Mouse (Mus musculus) midbrain, postnatal 0 days (tissue): ENCODE measurements at regions not wholly inside any gene's neighbourhood (a gene's known extent, or its start where the extent isn't known, plus 50 kb on each side); places are given as distances from the start of the nearest gene placed in this dataset.

Experiments used
- ATAC-seq: fragments of 200-750 bp; cut with Nextera tagmentation; 2 replicates; pipeline ENCODE4 v1.8.0; 2017; ENCODE audit warnings: moderate number of reproducible peaks, mild to moderate bottlenecking, moderate TSS enrichment, moderate library complexity; ENCODE audit not compliant: low FRiP score
- DNase-seq: peaks from one replicate; pipeline ENCODE4 v3.0.0-alpha.2; 2015; ENCODE audit warnings: low spot score
- H3K27ac ChIP-seq: fragments of 300-500 bp; sonication (generic); 2 replicates; pipeline ENCODE4 v1.5.1; 2014; ENCODE audit warnings: low read depth, mild to moderate bottlenecking, low read length, mixed read lengths
- H3K27me3 ChIP-seq: fragments of 300-500 bp; sonication (generic); 2 replicates; pipeline ENCODE4 v1.6.1; 2014; ENCODE audit warnings: low read length, control low read depth, mixed read lengths; ENCODE audit not compliant: insufficient read depth
- H3K36me3 ChIP-seq: fragments of 300-500 bp; sonication (generic); 2 replicates; pipeline ENCODE4 v1.6.1; 2014; ENCODE audit warnings: low read length, control low read depth, mixed read lengths; ENCODE audit not compliant: insufficient read depth
- H3K4me1 ChIP-seq: fragments of 300-500 bp; sonication (generic); 2 replicates; pipeline ENCODE4 v1.6.1; 2014; ENCODE audit warnings: mild to moderate bottlenecking, control low read depth, antibody characterized with exemption, low read length, mixed read lengths; ENCODE audit not compliant: insufficient read depth
- H3K4me2 ChIP-seq: fragments of 300-500 bp; sonication (generic); 2 replicates; pipeline ENCODE4 v1.6.1; 2014; ENCODE audit warnings: low read depth, mild to moderate bottlenecking, low read length, mixed read lengths; ENCODE audit not compliant: poor library complexity, severe bottlenecking
- H3K4me3 ChIP-seq: fragments of 300-500 bp; sonication (generic); 2 replicates; pipeline ENCODE4 v1.5.1; 2014; ENCODE audit warnings: low read depth, mild to moderate bottlenecking, low read length, moderate library complexity
- H3K9ac ChIP-seq: fragments of 300-500 bp; sonication (generic); replicated peaks from 2 replicates; pipeline ENCODE4 v1.6.1; 2014; ENCODE audit warnings: mild to moderate bottlenecking, low read length, moderate library complexity, mixed read lengths; ENCODE audit not compliant: poor library complexity, severe bottlenecking
- H3K9me3 ChIP-seq: fragments of 300-500 bp; sonication (generic); 2 replicates; pipeline ENCODE4 v1.6.1; 2016; ENCODE audit warnings: low read length, control low read depth
- CTCF ChIP-seq: IDR thresholded peaks from 2 replicates; pipeline ENCODE4 v1.5.1; 2016; ENCODE audit warnings: antibody characterized with exemption, mild to moderate bottlenecking
- WGBS: fragments of 180-500 bp; shearing (Covaris S2); extraction: QIAGEN DNeasy Blood & Tissue Kit; methylation state at CpG from one replicate; pipeline ENCODE4 v1.1.7; 2014; 5-methylcytosine and 5-hydroxymethylcytosine counted together

DNA sequence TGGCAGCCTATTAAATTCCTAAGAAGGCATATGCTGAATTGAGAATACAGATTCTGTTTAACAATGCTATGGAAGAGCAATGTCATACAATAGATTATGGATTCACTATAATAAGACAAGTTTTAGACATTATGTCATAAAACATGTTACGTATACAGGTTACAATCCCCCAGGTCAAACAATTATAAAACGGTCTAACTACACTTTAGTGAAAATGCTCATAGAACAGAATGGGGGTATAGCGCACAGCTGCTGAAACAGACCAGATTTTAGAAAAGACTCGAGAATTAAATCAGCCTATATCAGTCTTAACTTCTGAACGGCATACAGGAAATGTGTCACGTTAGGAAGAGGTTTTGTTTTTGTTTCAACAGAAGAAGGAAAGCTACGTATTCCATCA is 660.5 kb upstream of the Sel1l start:
- no peak overlapping the region for H3K4me2 ChIP-seq
- H3K4me1 ChIP-seq = no peaks in the 10 kb centered on the region
- H3K27me3 ChIP-seq = no peaks in the 10 kb centered on the region
- no peaks in the 10 kb centered on the region for H3K9me3 ChIP-seq
- 76% methylated on average over 7 of the region's 7 CpGs for WGBS
- no peak overlapping the region for H3K9ac ChIP-seq
- no peak overlapping the region for H3K27ac ChIP-seq
- no peak for TF ChIP-seq CTCF
- no peak overlapping the region for H3K4me3 ChIP-seq
- H3K36me3 ChIP-seq = no peaks in the 10 kb centered on the region
- DNase-seq = no peak
- ATAC-seq = no peak

DNA sequence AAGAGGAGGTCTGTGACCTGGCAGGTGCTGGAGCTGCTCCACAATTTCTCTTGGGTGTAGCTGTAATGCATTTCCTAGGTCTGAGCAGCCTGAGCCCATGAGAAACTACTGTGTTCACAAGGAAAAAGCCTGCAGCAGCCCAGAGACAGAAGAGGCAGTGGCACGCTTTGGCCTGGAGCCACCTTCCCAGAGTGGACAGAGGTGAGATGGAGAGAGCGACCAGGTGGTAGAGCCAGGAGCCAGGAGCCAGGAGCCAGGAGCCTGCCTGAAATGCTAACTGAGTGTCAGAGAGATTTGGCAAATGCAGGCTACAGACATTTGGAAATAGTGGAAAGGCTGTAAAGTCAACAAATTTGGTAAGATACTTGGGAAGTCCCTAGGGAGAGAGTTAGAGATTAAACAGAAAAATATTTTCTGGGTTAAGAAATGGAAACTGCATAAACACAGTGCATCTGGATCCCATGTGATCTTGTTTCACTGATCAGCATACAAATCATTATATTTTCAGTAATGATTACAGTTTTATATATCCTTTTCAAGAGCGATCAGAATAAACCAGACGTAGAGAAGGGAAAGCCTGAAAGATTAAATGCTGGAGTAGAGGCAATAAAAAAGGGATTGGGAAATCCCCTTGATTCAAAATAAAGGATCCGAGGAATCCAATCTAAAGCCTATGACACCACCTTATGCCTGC is 660.0 kb upstream of the Sel1l start:
- TF ChIP-seq CTCF = no peak
- no peaks in the 10 kb centered on the region for H3K4me1 ChIP-seq
- DNase-seq = peak; percentile 8
- H3K9me3 ChIP-seq = no peaks in the 10 kb centered on the region
- H3K4me3 ChIP-seq = no peak overlapping the region
- H3K9ac ChIP-seq = no peak overlapping the region
- no peaks in the 10 kb centered on the region for H3K36me3 ChIP-seq
- no peak overlapping the region for H3K4me2 ChIP-seq
- no peaks in the 10 kb centered on the region for H3K27me3 ChIP-seq
- no peak overlapping the region for H3K27ac ChIP-seq
- no peak for ATAC-seq
- 69% methylated on average over 5 of the region's 5 CpGs for WGBS

DNA sequence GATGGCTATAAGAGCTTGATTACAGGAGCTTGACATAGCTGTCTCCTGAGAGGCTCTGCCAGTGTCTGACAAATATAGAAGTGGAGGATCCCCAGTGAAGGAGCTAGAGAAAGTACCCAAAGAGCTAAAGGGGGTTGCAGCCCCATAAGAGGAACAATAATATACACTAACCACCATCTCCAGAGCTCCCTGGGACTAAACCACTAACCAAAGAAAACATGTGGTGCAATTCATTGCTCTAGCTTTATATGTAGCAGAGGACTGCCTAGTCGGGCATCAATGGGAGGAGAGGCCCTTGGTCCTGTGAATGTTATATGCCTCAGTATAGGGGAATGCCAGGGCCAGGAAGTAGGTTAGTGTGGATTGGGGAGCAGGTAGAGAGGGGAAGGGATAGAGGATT is 635.0 kb upstream of the Sel1l start:
- Histone ChIP-seq H3K27me3 (no peaks in the 10 kb centered on the region), H3K27ac (no peak overlapping the region), H3K4me1 (no peaks in the 10 kb centered on the region), H3K9ac (no peak overlapping the region), H3K9me3 (no peaks in the 10 kb centered on the region), H3K4me2 (no peak overlapping the region), H3K36me3 (no peaks in the 10 kb centered on the region), H3K4me3 (no peak overlapping the region)
- no peak for ATAC-seq
- no peak for DNase-seq
- 90% methylated on average over 1 of the region's 1 CpGs for WGBS
- TF ChIP-seq CTCF = no peak

DNA sequence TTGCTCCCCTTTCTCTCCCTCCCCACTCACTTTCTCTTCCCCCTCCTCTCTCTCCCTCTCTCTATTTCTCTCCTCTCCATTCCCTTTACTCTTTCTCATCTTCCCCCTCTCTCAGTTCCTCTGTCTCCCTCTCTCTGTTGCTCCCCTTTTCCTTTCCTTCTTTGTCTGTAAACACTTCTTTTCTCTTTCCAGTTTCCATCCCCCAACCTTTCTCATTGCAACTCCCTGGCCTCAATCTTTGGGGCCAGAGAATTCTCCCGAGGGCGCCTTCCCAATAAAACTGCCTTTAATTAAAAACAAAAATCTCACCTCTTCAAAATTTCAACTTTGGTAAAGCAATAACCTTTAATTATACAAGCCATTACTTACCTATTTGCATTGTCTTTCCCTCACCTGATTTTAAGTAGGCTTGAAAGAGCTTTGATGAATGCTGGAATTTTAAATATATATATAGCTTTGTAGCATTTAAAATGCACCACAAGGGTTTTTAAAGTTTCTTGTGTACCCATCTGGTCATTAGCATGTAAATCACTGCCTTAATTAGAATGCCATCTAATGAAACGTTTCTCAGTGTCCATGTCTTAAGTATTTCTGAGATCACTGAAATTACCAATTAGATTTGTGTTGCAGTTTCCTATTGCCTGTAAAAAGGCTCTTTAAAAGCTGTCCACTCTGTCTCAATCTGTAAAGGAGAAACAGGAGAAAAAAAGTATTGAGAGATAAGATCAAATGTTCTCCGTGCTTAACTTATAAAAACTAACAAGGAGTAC is 625.5 kb upstream of the Sel1l start:
- no peak overlapping the region for H3K4me3 ChIP-seq
- 53% methylated on average over 4 of the region's 4 CpGs for WGBS
- no peak overlapping the region for H3K27ac ChIP-seq
- no peaks in the 10 kb centered on the region for H3K36me3 ChIP-seq
- H3K27me3 ChIP-seq = no peaks in the 10 kb centered on the region
- DNase-seq (no peak), ATAC-seq (no peak)
- H3K9me3 ChIP-seq = no peaks in the 10 kb centered on the region
- H3K4me2 ChIP-seq = no peak overlapping the region
- no peaks in the 10 kb centered on the region for H3K4me1 ChIP-seq
- TF ChIP-seq CTCF = no peak
- H3K9ac ChIP-seq = no peak overlapping the region

GRCm38 (mm10) chr12:92451110-92451818 is 602.3 kb upstream of the Sel1l start:
- no peaks in the 10 kb centered on the region for H3K4me1 ChIP-seq
- H3K9ac ChIP-seq = no peak overlapping the region
- DNase-seq (no peak), ATAC-seq (no peak)
- no peaks in the 10 kb centered on the region for H3K9me3 ChIP-seq
- no peak for TF ChIP-seq CTCF
- no peak overlapping the region for H3K4me3 ChIP-seq
- H3K36me3 ChIP-seq = no peaks in the 10 kb centered on the region
- no peak overlapping the region for H3K4me2 ChIP-seq
- H3K27ac ChIP-seq = no peak overlapping the region
- no peaks in the 10 kb centered on the region for H3K27me3 ChIP-seq
- 61% methylated on average over 6 of the region's 6 CpGs for WGBS

- Histone ChIP-seq H3K4me1 (no peaks in the 10 kb centered on the region), H3K27ac (no peak overlapping the region), H3K4me2 (no peak overlapping the region), H3K36me3 (no peaks in the 10 kb centered on the region), H3K4me3 (no peak overlapping the region), H3K9me3 (no peaks in the 10 kb centered on the region), H3K9ac (no peak overlapping the region), H3K27me3 (no peaks in the 10 kb centered on the region)
- WGBS = 33% methylated on average over 4 of the region's 4 CpGs
- ATAC-seq (no peak), DNase-seq (peak; percentile 7)
- no peak for TF ChIP-seq CTCF
These were observed 569.5 kb upstream of the Sel1l start for GRCm38 (mm10) chr12:92418458-92418857.
